Mouse (Mus musculus) heart, adult 2 months (tissue): ENCODE data around the gene Camsap2. TPM values are rescaled to one million over a fixed set of nuclear protein-coding genes. Genes with fewer than 3 reads are reported as not detected.

Experiments
- DNase-seq, 2 experiments: peaks; one replicate each; pipeline ENCODE4 v3.0.0; 2021
- H3K27ac ChIP-seq: fragments of 200-600 bp; 2 replicates; pipeline ENCODE4 v1.8.1; 2022
- H3K27me3 ChIP-seq: fragments of 200-500 bp; 2 replicates; pipeline ENCODE4 v1.6.1; 2012; ENCODE audit warnings: mild to moderate bottlenecking, low read length, inconsistent platforms, mixed read lengths; ENCODE audit not compliant: control insufficient read depth, insufficient read depth
- H3K36me3 ChIP-seq: fragments of 200-500 bp; 2 replicates; pipeline ENCODE4 v1.6.1; 2012; ENCODE audit warnings: low read length, inconsistent platforms; ENCODE audit not compliant: control insufficient read depth, insufficient read depth
- H3K4me1 ChIP-seq: fragments of 200-500 bp; 2 replicates; pipeline ENCODE4 v1.6.1; 2011; ENCODE audit warnings: low read length; ENCODE audit not compliant: control insufficient read depth, insufficient read depth
- H3K4me3 ChIP-seq: fragments of 200-600 bp; 2 replicates; pipeline ENCODE4 v1.8.1; 2022
- H3K79me2 ChIP-seq: fragments of 200-500 bp; replicated peaks from 2 replicates; pipeline ENCODE4 v1.6.1; 2012; ENCODE audit warnings: mild to moderate bottlenecking, inconsistent platforms, low read length, moderate library complexity, mixed read lengths; ENCODE audit not compliant: control insufficient read depth, insufficient read depth
- H3K9ac ChIP-seq: fragments of 200-500 bp; 2 replicates; pipeline ENCODE4 v1.6.1; 2012; ENCODE audit warnings: low read depth, mild to moderate bottlenecking, control low read depth, inconsistent platforms, low read length, mixed read lengths
- CTCF ChIP-seq: fragments of 200-600 bp; IDR thresholded peaks from 2 replicates; pipeline ENCODE4 v1.8.1; 2022; ENCODE audit warnings: antibody characterized with exemption, mild to moderate bottlenecking, moderate library complexity
- EP300 ChIP-seq: fragments of 200-500 bp; IDR thresholded peaks from 2 replicates; pipeline ENCODE4 v1.6.1; 2011; ENCODE audit warnings: low read depth, low read length, control low read depth; ENCODE audit not compliant: insufficient read depth
- POLR2A ChIP-seq: fragments of 200-500 bp; IDR thresholded peaks from 2 replicates; pipeline ENCODE4 v1.6.1; 2011; ENCODE audit warnings: mild to moderate bottlenecking, low read depth, low read length, control low read depth; ENCODE audit not compliant: insufficient read depth
- WGBS: fragments of 180-500 bp; shearing (Covaris S2); methylation state at CpG from one replicate; pipeline ENCODE4 v1.1.7; 2018; 5-methylcytosine and 5-hydroxymethylcytosine counted together
- intact Hi-C: fragments of 180-260 bp; cut with DNase I; formaldehyde crosslinking; loops from one replicate; pipeline ENCODE4 v1.15.1; 2025
- polyA plus RNA-seq: library from polyadenylated mRNA; depleted of rRNA; stranded (reverse); fragments of >200 nt; gene quantifications from 2 replicates; pipeline ENCODE4 v1.2.3, GENCODE M21; 2012
- total RNA-seq, 2 experiments: library from RNA; stranded (reverse); gene quantifications; 2 replicates each; pipeline ENCODE4 v1.2.3; 2021

The Camsap2 gene
- total and polyA plus RNA-seq, 3 experiments: 4.3 to 21.3 (median 21.2) TPM

DNA sequence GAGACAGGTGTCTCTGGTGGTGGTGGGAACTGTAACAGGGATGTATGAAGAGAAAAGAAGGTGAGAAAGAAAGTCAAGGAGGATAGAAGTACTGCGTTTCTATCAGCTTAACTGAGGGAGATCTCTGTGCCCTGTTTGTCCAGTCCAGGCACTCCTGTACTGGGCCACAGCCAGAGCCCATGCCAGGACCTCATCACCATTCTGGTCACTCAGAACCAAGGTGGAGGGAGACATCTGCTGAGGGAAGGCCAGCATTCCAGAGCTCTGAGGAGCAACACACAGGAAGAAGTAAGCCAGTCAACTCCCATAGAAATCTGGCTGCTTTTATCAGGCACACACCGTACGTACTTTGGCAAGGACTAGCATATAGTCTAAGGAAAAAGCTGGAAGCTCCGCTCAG lies 14.1 kb downstream of the Camsap2 start:
- Histone ChIP-seq H3K4me1 (peaks cover 6% of the 10 kb centered on the region), H3K79me2 (peaks cover 13% of the 10 kb centered on the region), H3K27me3 (no peaks in the 10 kb centered on the region), H3K27ac (no peak overlapping the region), H3K36me3 (no peaks in the 10 kb centered on the region; the same call in 1 of the 2 replicates), H3K9ac (no peak overlapping the region), H3K4me3 (no peak overlapping the region)
- intact Hi-C loops: no loop called here
- DNase-seq: peak in 1 of 2 experiments; percentile 29
- WGBS: 47% methylated on average over 4 of the region's 4 CpGs
- TF ChIP-seq POLR2A (no peak), CTCF (peak; percentile 15; the same call in 1 of the 2 replicates)

DNA sequence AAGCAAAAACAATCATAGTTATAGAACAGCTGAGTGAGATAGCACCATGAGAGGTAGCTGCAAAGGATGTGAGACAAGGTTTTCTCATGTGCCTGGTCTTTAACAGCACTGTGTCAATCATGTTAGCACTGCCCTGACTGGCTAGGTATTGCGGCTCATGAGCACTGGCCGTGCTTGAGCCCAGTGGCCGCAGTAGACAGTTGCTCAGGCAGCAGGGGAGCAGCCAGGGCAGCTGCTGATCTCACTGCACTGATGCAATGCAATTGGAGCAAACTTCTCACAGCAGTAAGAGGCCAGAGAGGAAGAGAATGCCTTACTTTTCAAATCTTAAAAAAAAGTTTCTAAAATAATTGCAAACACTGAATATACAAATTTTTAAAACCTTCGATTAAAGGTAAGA lies 16.5 kb downstream of the Camsap2 start:
- peaks cover 9% of the 10 kb centered on the region for H3K79me2 ChIP-seq
- H3K27ac ChIP-seq: no peak overlapping the region
- H3K4me3 ChIP-seq: no peak overlapping the region
- H3K9ac ChIP-seq: no peak overlapping the region
- peaks cover 11% of the 10 kb centered on the region for H3K4me1 ChIP-seq
- WGBS: 65% methylated on average over 4 of the region's 4 CpGs
- peaks cover 7% of the 10 kb centered on the region for H3K36me3 ChIP-seq
- DNase-seq: no peak
- intact Hi-C loops: no loop called here
- H3K27me3 ChIP-seq: no peaks in the 10 kb centered on the region
- no peak for TF ChIP-seq EP300
- no peak for TF ChIP-seq POLR2A
- no peak for TF ChIP-seq CTCF

DNA sequence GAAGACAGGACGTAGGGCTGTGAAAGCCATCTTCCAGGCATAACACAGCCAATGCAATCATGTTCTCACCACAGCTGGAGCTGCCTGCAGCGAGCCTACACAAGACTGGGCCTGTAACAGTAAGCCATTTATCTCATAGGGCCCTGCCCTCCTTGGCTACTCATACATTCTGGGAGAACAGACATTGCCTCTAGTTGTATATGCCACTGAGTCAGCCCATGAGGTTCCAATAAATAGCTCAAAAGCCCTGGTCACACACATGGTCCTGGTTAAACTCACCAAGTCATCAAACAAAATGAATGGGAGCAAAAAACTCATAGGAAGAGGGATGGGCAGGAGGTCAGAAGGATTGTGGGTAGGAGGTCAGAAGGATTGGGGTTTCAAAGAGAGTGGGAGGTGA lies 17.3 kb downstream of the Camsap2 start:
- H3K27me3 ChIP-seq: no peaks in the 10 kb centered on the region
- intact Hi-C loops: no loop called here
- DNase-seq: no peak
- peaks cover 7% of the 10 kb centered on the region for H3K36me3 ChIP-seq
- no peak overlapping the region for H3K27ac ChIP-seq
- H3K9ac ChIP-seq: no peak overlapping the region
- H3K4me3 ChIP-seq: no peak overlapping the region
- H3K4me1 ChIP-seq: peaks cover 11% of the 10 kb centered on the region
- WGBS: 71% methylated on average over 2 of the region's 2 CpGs
- peaks cover 11% of the 10 kb centered on the region for H3K79me2 ChIP-seq
- TF ChIP-seq POLR2A (no peak), CTCF (no peak), EP300 (no peak)

DNA sequence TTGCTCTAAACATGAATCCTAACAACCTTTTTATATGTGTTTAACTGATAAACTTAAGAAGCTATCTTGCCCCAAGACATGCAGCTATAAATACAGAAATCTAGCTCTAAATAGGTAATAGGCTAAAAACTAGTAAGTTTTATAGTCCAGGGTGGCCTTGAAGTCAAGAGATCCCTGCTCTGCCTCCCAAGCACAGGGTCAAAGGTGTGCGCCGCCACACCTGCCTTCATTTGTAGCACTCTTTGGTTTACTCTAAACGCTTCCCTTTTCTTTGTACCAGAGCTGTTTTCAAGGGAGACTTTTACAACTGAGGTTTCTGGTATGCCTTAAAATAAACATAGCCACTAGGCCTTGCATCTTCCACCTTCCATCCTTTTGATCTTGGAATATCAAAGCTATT lies 18.3 kb downstream of the Camsap2 start:
- Histone ChIP-seq H3K4me1 (peaks cover 11% of the 10 kb centered on the region), H3K79me2 (peaks cover 11% of the 10 kb centered on the region), H3K4me3 (no peak overlapping the region), H3K9ac (no peak overlapping the region), H3K27me3 (no peaks in the 10 kb centered on the region), H3K27ac (no peak overlapping the region), H3K36me3 (peaks cover 7% of the 10 kb centered on the region)
- WGBS: 93% methylated on average over 3 of the region's 3 CpGs
- intact Hi-C loops: loop anchor here (2.0 kb wide), 1 partner anchor 17 kb away; no protein-coding TSS in a partner anchor
- TF ChIP-seq CTCF: no peak
- TF ChIP-seq POLR2A: no peak
- TF ChIP-seq EP300: no peak
- DNase-seq: no peak

DNA sequence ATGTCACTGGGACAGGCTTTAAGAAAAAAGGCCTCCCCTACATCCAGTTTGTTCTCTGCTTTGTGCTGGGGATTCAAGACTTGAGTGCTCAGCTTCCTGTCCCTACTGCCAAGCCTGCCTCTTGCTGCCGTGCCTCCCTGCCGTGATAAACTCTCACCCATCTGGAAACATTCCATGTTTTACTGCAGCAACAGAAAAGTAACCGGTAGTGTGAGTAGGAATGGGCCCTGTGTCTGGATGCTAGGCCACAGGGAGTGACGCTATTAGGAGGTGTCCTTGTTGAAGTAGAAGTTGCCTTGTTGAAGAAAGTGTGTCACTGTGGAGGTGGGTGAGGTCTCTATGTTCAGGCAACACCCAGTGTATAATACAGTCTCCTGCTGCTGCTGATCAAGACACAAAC lies 20.0 kb downstream of the Camsap2 start:
- DNase-seq: peak; percentile 32 to 55
- intact Hi-C loops: loop anchor here (2.0 kb wide), 1 partner anchor 19 kb away; no protein-coding TSS in a partner anchor
- Histone ChIP-seq H3K27me3 (no peaks in the 10 kb centered on the region), H3K4me3 (no peak overlapping the region; the same call in 1 of the 2 replicates), H3K79me2 (peaks cover 11% of the 10 kb centered on the region), H3K36me3 (peaks cover 7% of the 10 kb centered on the region; the same call in 1 of the 2 replicates), H3K4me1 (peaks cover 11% of the 10 kb centered on the region), H3K9ac (no peak overlapping the region; the same call in 1 of the 2 replicates), H3K27ac (peak overlapping the region; percentile 39)
- WGBS: 6% methylated on average over 4 of the region's 4 CpGs
- TF ChIP-seq EP300 (0 out of 2 replicates have a peak, but pooled peaks have one; percentile 51), POLR2A (no peak), CTCF (no peak)

DNA sequence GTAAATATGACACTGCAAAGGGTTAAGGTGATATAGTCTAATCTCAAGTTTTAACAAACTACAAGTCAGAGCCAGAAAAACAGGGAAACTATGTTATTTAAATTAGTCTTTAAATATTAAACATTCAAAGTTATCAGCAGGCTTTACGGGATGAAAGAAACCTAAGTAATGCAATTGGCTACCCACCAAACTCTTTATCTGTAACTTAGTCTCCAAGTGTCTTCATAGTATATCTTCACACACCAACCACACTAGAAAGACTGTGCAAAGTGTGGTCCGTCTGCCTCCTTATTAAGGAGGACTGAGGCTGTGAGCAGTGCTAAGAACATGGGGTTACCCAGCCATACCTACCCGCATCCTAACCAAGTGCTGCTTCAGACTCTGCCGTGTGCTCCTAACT lies 23.6 kb downstream of the Camsap2 start:
- Histone ChIP-seq H3K4me1 (peaks cover 9% of the 10 kb centered on the region), H3K27ac (no peak overlapping the region), H3K27me3 (no peaks in the 10 kb centered on the region), H3K4me3 (no peak overlapping the region), H3K79me2 (peaks cover 7% of the 10 kb centered on the region), H3K9ac (no peak overlapping the region), H3K36me3 (peaks cover 7% of the 10 kb centered on the region)
- TF ChIP-seq CTCF (no peak), EP300 (no peak), POLR2A (no peak)
- WGBS: 74% methylated on average over 4 of the region's 4 CpGs
- no peak for DNase-seq
- intact Hi-C loops: no loop called here
